Mouse (Mus musculus) CH12.LX (cell line): ENCODE data around the gene Kcnma1. TPM values are rescaled to one million over a fixed set of nuclear protein-coding genes. Genes with fewer than 3 reads are reported as not detected.

Experiments used
- DNase-seq: peaks from one replicate; pipeline ENCODE4 v3.0.0-alpha.2; 2013; ENCODE audit errors: extremely low read depth
- H3K27ac ChIP-seq: 2 replicates; pipeline ENCODE4 v1.5.1; 2012; ENCODE audit warnings: low read depth, mild to moderate bottlenecking, control low read depth, moderate library complexity; ENCODE audit not compliant: insufficient read depth
- H3K27me3 ChIP-seq: replicated peaks from 2 replicates; pipeline ENCODE3; 2012; ENCODE audit warnings: inconsistent platforms
- H3K36me3 ChIP-seq, 2 experiments: replicated peaks in 1 of 2; 2 replicates each; pipeline versions ENCODE3 to v1.6.1; 2012; ENCODE audit warnings: inconsistent platforms in 1 of 2, low read length in 1 of 2, mild to moderate bottlenecking in 1 of 2, mixed read lengths in 1 of 2, moderate library complexity in 1 of 2; ENCODE audit not compliant: control insufficient read depth in 1 of 2, insufficient read depth in 1 of 2
- H3K4me1 ChIP-seq, 2 experiments: 2 replicates each; pipeline ENCODE4 v1.6.1; 2012; ENCODE audit warnings: inconsistent platforms in 1 of 2, moderate library complexity in 1 of 2; ENCODE audit not compliant: insufficient read depth in 2 of 2, control insufficient read depth in 1 of 2
- H3K4me2 ChIP-seq: 2 replicates; pipeline ENCODE4 v1.6.1; 2012; ENCODE audit warnings: low read depth, mild to moderate bottlenecking, control low read depth; ENCODE audit not compliant: poor library complexity, insufficient read depth, severe bottlenecking
- H3K4me3 ChIP-seq, 3 experiments: fragments of 150-350 bp in 1 of 3; sonication (generic) in 1 of 3; replicated peaks in 1 of 3; 2 replicates each; pipeline versions ENCODE3 to v1.5.1; 2011 to 2012; ENCODE audit warnings: low read depth in 2 of 3, low read length in 2 of 3, mild to moderate bottlenecking in 2 of 3, moderate library complexity in 2 of 3, control low read depth in 1 of 3, improper control_type of control experiment in 1 of 3, inconsistent platforms in 1 of 3, mixed read lengths in 1 of 3; ENCODE audit not compliant: poor library complexity in 1 of 3
- H3K79me2 ChIP-seq: replicated peaks from 2 replicates; pipeline ENCODE4 v1.6.1; 2012; ENCODE audit warnings: mild to moderate bottlenecking, moderate library complexity; ENCODE audit not compliant: control insufficient read depth, poor library complexity, insufficient read depth, severe bottlenecking; ENCODE audit errors: extremely low read depth
- H3K9ac ChIP-seq: 2 replicates; pipeline ENCODE4 v1.6.1; 2012; ENCODE audit warnings: low read depth, mild to moderate bottlenecking, control low read depth, moderate library complexity; ENCODE audit not compliant: insufficient read depth
- H3K9me3 ChIP-seq: replicated peaks from 2 replicates; pipeline ENCODE3; 2012; ENCODE audit warnings: low read length, inconsistent platforms, mixed read lengths
- CHD1 ChIP-seq: IDR thresholded peaks from 2 replicates; pipeline ENCODE4 v1.6.1; 2012; ENCODE audit warnings: low read depth, low read length, improper control_type of control experiment, inconsistent platforms
- CHD2 ChIP-seq: IDR thresholded peaks from 2 replicates; pipeline ENCODE4 v1.6.1; 2011; ENCODE audit warnings: low read length, improper control_type of control experiment
- E2F4 ChIP-seq: IDR thresholded peaks from 2 replicates; pipeline ENCODE4 v1.6.1; 2011; ENCODE audit warnings: low read depth, low read length, improper control_type of control experiment; ENCODE audit not compliant: insufficient replicate concordance
- ELF1 ChIP-seq: IDR thresholded peaks from 2 replicates; pipeline ENCODE4 v1.6.1; 2014; ENCODE audit warnings: low read depth, mild to moderate bottlenecking, inconsistent platforms, low read length, improper control_type of control experiment
- GABPA ChIP-seq: IDR thresholded peaks from 2 replicates; pipeline ENCODE4 v1.6.1; 2012; ENCODE audit warnings: low read depth, low read length, improper control_type of control experiment, inconsistent platforms; ENCODE audit not compliant: insufficient replicate concordance
- HCFC1 ChIP-seq: IDR thresholded peaks from 2 replicates; pipeline ENCODE4 v1.6.1; 2012; ENCODE audit warnings: low read depth, mild to moderate bottlenecking, inconsistent platforms, low read length, improper control_type of control experiment
- IRF4 ChIP-seq: IDR thresholded peaks from 2 replicates; pipeline ENCODE4 v1.6.1; 2014; ENCODE audit warnings: low read depth, mild to moderate bottlenecking, inconsistent platforms, low read length, improper control_type of control experiment
- JUN ChIP-seq: IDR thresholded peaks from 2 replicates; pipeline ENCODE4 v1.6.1; 2011; ENCODE audit warnings: low read depth, mild to moderate bottlenecking, low read length, improper control_type of control experiment, moderate library complexity; ENCODE audit not compliant: insufficient read depth
- KAT2A ChIP-seq: IDR thresholded peaks from 2 replicates; pipeline ENCODE4 v1.6.1; 2012; ENCODE audit warnings: low read length, improper control_type of control experiment, inconsistent platforms; ENCODE audit not compliant: insufficient replicate concordance
- MAFK ChIP-seq: IDR thresholded peaks from 2 replicates; pipeline ENCODE4 v1.6.1; 2011; ENCODE audit warnings: low read length, improper control_type of control experiment; ENCODE audit not compliant: insufficient replicate concordance
- MAX ChIP-seq: IDR thresholded peaks from 2 replicates; pipeline ENCODE4 v1.6.1; 2011; ENCODE audit warnings: low read length, improper control_type of control experiment
- MAZ ChIP-seq: IDR thresholded peaks from 2 replicates; pipeline ENCODE4 v1.6.1; 2012; ENCODE audit warnings: low read depth, mild to moderate bottlenecking, inconsistent platforms, low read length, improper control_type of control experiment, moderate library complexity
- MEF2A ChIP-seq: IDR thresholded peaks from 2 replicates; pipeline ENCODE4 v1.6.1; 2014; ENCODE audit warnings: low read depth, mild to moderate bottlenecking, inconsistent platforms, low read length, improper control_type of control experiment, borderline replicate concordance
- NELFE ChIP-seq: IDR thresholded peaks from 2 replicates; pipeline ENCODE4 v1.6.1; 2011; ENCODE audit warnings: low read depth, low read length, improper control_type of control experiment
- PAX5 ChIP-seq: IDR thresholded peaks from 2 replicates; pipeline ENCODE4 v1.6.1; 2012; ENCODE audit warnings: low read length, inconsistent platforms, mixed read lengths
- POLR2A ChIP-seq: IDR thresholded peaks from 2 replicates; pipeline ENCODE4 v1.6.1; 2011; ENCODE audit warnings: low read depth, mild to moderate bottlenecking, improper control_type of control experiment, low read length
- POLR2AphosphoS2 ChIP-seq: IDR thresholded peaks from 2 replicates; pipeline ENCODE4 v1.6.1; 2011; ENCODE audit warnings: low read depth, low read length, improper control_type of control experiment
- RAD21 ChIP-seq: IDR thresholded peaks from 2 replicates; pipeline ENCODE4 v1.6.1; 2011; ENCODE audit warnings: low read depth, mild to moderate bottlenecking, low read length, improper control_type of control experiment, moderate library complexity
- RCOR1 ChIP-seq: conservative IDR thresholded peaks from 2 replicates; pipeline ENCODE4 v1.6.1; 2012; ENCODE audit warnings: low read depth, mild to moderate bottlenecking, inconsistent platforms, low read length, improper control_type of control experiment
- SIN3A ChIP-seq: IDR thresholded peaks from 2 replicates; pipeline ENCODE4 v1.6.1; 2012; ENCODE audit warnings: low read length, improper control_type of control experiment, inconsistent platforms
- TCF12 ChIP-seq: IDR thresholded peaks from 2 replicates; pipeline ENCODE4 v1.6.1; 2014; ENCODE audit warnings: low read depth, mild to moderate bottlenecking, inconsistent platforms, low read length, improper control_type of control experiment
- USF2 ChIP-seq: conservative IDR thresholded peaks from 2 replicates; pipeline ENCODE4 v1.6.1; 2011; ENCODE audit warnings: low read depth, low read length, improper control_type of control experiment
- ZC3H11A ChIP-seq: IDR thresholded peaks from 2 replicates; pipeline ENCODE4 v1.6.1; 2012; ENCODE audit warnings: low read depth, mild to moderate bottlenecking, inconsistent platforms, low read length, improper control_type of control experiment
- ZKSCAN1 ChIP-seq: IDR thresholded peaks from 2 replicates; pipeline ENCODE4 v1.6.1; 2012; ENCODE audit warnings: low read depth, inconsistent platforms, low read length, improper control_type of control experiment, borderline replicate concordance
- ZMIZ1 ChIP-seq: IDR thresholded peaks from 2 replicates; pipeline ENCODE4 v1.6.1; 2012; ENCODE audit warnings: low read depth, mild to moderate bottlenecking, inconsistent platforms, low read length, improper control_type of control experiment
- ZNF384 ChIP-seq: IDR thresholded peaks from 2 replicates; pipeline ENCODE4 v1.6.1; 2012; ENCODE audit warnings: low read depth, low read length, improper control_type of control experiment, inconsistent platforms
- dilution Hi-C: fragments of 300-500 bp; cut with MboI; formaldehyde crosslinking; loops from 2 replicates; pipeline ENCODE4 v1.14.3; 2020; ENCODE audit warnings: low sequenced_read_pairs; ENCODE audit not compliant: extremely low pct_unique_long_range_greater_than_20kb, extremely low pct_ligation_motif_present
- in situ Hi-C: fragments of 300-500 bp; cut with MboI; formaldehyde crosslinking; loops from 3 replicates; pipeline ENCODE4 v1.14.3; 2019; ENCODE audit warnings: low sequenced_read_pairs, low pct_ligation_motif_present, low pct_unique_long_range_greater_than_20kb, mixed read lengths
- polyA plus RNA-seq: library from polyadenylated mRNA; unstranded; fragments of >175 nt; gene quantifications from 2 replicates; pipeline ENCODE4 v1.2.1, GENCODE M21; 2012; ENCODE audit warnings: low read depth; ENCODE audit not compliant: insufficient read length
- total RNA-seq, 2 experiments: library from RNA; depleted of rRNA; stranded (reverse); fragments of 300-350 nt in 1 of 2; fragments of >200 nt in 1 of 2; gene quantifications; 2 replicates each; pipeline ENCODE4 v1.2.3; 2012 to 2014

Gene Kcnma1
- total and polyA plus RNA-seq, 3 experiments = 0.10 to 0.17 (median 0.12) TPM

GRCm38 (mm10) chr14:23762471-23762870 is 251.8 kb downstream of the Kcnma1 start:
- Histone ChIP-seq H3K27ac (no peak overlapping the region), H3K4me3 (no peak overlapping the region), H3K4me1 (no peaks in the 10 kb centered on the region), H3K27me3 (no peaks in the 10 kb centered on the region), H3K9ac (no peak overlapping the region), H3K36me3 (no peaks in the 10 kb centered on the region), H3K4me2 (no peak overlapping the region), H3K79me2 (no peaks in the 10 kb centered on the region), H3K9me3 (no peaks in the 10 kb centered on the region)
- in situ Hi-C loops = no loop called here
- dilution Hi-C loops = no loop called here
- DNase-seq = no peak
- TF ChIP-seq MEF2A (no peak), POLR2A (no peak), HCFC1 (no peak), USF2 (no peak), GABPA (no peak), MAX (no peak), MAZ (no peak), CHD2 (no peak), ZMIZ1 (no peak), ZC3H11A (no peak), SIN3A (no peak), PAX5 (no peak), E2F4 (no peak), IRF4 (no peak), CHD1 (no peak), ZNF384 (no peak), RAD21 (no peak), JUN (no peak), TCF12 (no peak)

GRCm38 (mm10) chr14:23759626-23760025 is 254.7 kb downstream of the Kcnma1 start:
- no peak for TF ChIP-seq MAFK
- TF ChIP-seq IRF4 = no peak
- TF ChIP-seq MAZ = no peak
- no peak for TF ChIP-seq RAD21
- no peak for TF ChIP-seq HCFC1
- TF ChIP-seq KAT2A = no peak
- TF ChIP-seq ZKSCAN1 = no peak
- TF ChIP-seq USF2 = no peak
- TF ChIP-seq ELF1 = no peak
- no peak for TF ChIP-seq GABPA
- no peak for TF ChIP-seq POLR2AphosphoS2
- no peak for TF ChIP-seq RCOR1
- TF ChIP-seq CHD1 = no peak
- TF ChIP-seq ZC3H11A = no peak
- no peak for TF ChIP-seq NELFE
- Histone ChIP-seq H3K4me3 (no peak overlapping the region), H3K79me2 (no peaks in the 10 kb centered on the region), H3K9me3 (no peaks in the 10 kb centered on the region), H3K27me3 (no peaks in the 10 kb centered on the region), H3K27ac (no peak overlapping the region), H3K36me3 (no peaks in the 10 kb centered on the region), H3K4me2 (no peak overlapping the region), H3K4me1 (no peaks in the 10 kb centered on the region), H3K9ac (no peak overlapping the region)
- no peak for DNase-seq
- in situ Hi-C loops = no loop called here
- dilution Hi-C loops = no loop called here
